11 mouse cellular contexts compared by ENCODE assay signal in the genomic region with DNA sequence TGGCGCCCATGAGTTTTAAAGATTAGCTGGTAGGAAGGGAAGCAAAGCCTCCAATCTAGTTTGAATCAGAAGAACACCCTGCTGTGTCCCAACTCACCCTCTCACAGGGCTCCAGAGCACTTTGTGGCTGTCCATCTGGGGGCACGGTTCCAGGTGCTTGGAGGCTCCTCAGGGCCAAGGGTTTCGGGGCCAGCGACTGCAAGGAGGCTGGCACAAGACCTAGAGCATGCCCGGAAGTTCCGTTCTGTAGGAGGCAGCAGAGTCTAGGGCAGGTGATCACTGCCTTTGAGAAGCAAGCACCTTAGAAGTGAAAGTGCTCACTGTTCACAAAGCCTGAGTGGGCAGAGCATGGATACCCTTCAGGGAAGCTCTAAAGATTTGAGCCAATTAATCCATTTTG.
DNase-seq lines count a peak whose midpoint lies in the region; ATAC-seq lines count a peak whose summit lies in the region.
"Had no signal": no experiment of that assay in that cellular context is flagged by ENCODE, and none has a peak within 500 bp of the region (broad histone marks: within the 10 kb centered on the region; RNA-seq: fewer than 3 reads in every experiment).

No protein-coding gene starts in this region.

- no peak for DNase-seq in intestine, embryonic 14.5 days (ENCODE audit: low spot score)
- peak; percentile 36 to 56 for DNase-seq in lung, adult 18-20 months
- no peak for DNase-seq in lung, postnatal 25 days (ENCODE audit: low spot score)
- peak; percentile 53 for DNase-seq in lung, postnatal 36 days
- no peak for DNase-seq in forebrain, embryonic 11.5 days (ENCODE audit: low spot score)
- no peak for DNase-seq in cerebellum, adult 18-20 months
- DNase-seq: spleen, adult 18-20 months had no signal

- H3K36me3 ChIP-seq in intestine, embryonic 14.5 days (ENCODE audit: control insufficient read depth, insufficient read depth, low read length): no peaks in the 10 kb centered on the region
- H3K36me3 ChIP-seq in intestine, embryonic 15.5 days: no peaks in the 10 kb centered on the region
- no peaks in the 10 kb centered on the region for H3K36me3 ChIP-seq in forebrain, embryonic 11.5 days (ENCODE audit: control insufficient read depth, insufficient read depth, low read length)

- H3K27me3 ChIP-seq in intestine, embryonic 14.5 days (replicated peaks; ENCODE audit: control insufficient read depth, insufficient read depth, low read length): no peaks in the 10 kb centered on the region
- no peaks in the 10 kb centered on the region for H3K27me3 ChIP-seq in intestine, embryonic 15.5 days (replicated peaks)
- no peaks in the 10 kb centered on the region for H3K27me3 ChIP-seq in forebrain, embryonic 11.5 days (ENCODE audit: control insufficient read depth, insufficient read depth, low read length)

- peaks cover 10% of the 10 kb centered on the region; the same call in 1 of the 2 replicates for H3K4me1 ChIP-seq in intestine, embryonic 14.5 days (replicated peaks; ENCODE audit: control insufficient read depth, insufficient read depth, low read length)
- H3K4me1 ChIP-seq in intestine, embryonic 15.5 days (replicated peaks): 0 out of 2 replicates have a peak, but pooled peaks cover 7% of the 10 kb centered on the region
- no peaks in the 10 kb centered on the region for H3K4me1 ChIP-seq in forebrain, embryonic 11.5 days (replicated peaks; ENCODE audit: control insufficient read depth, insufficient read depth, low read length)

- H3K9ac ChIP-seq in intestine, embryonic 14.5 days (ENCODE audit: low read length): no peak overlapping the region
- no peak overlapping the region for H3K9ac ChIP-seq in intestine, embryonic 15.5 days
- no peak overlapping the region for H3K9ac ChIP-seq in forebrain, embryonic 11.5 days (ENCODE audit: low read length)
- H3K9ac ChIP-seq: lung, embryonic 14.5 days had no signal

- no peak for ATAC-seq in intestine, embryonic 14.5 days (replicated peaks; ENCODE audit: low FRiP score, low TSS enrichment, low read depth)
- no peak for ATAC-seq in intestine, embryonic 15.5 days
- no peak for ATAC-seq in forebrain, embryonic 11.5 days (replicated peaks; ENCODE audit: low FRiP score)
- ATAC-seq: forebrain, embryonic 16.5 days; hindbrain, embryonic 16.5 days had no signal

- 90% methylated on average over 6 of the region's 6 CpGs for WGBS in intestine, embryonic 14.5 days
- 93% methylated on average over 6 of the region's 6 CpGs for WGBS in intestine, embryonic 15.5 days
- 91% methylated on average over 6 of the region's 6 CpGs for WGBS in forebrain, embryonic 11.5 days

- H3K27ac ChIP-seq in intestine, embryonic 14.5 days (ENCODE audit: low read depth): peak overlapping the region; percentile 43; the same call in 1 of the 2 replicates
- H3K27ac ChIP-seq in intestine, embryonic 15.5 days: no peak overlapping the region
- no peak overlapping the region for H3K27ac ChIP-seq in forebrain, embryonic 11.5 days (ENCODE audit: low read depth, low read length)

- H3K9me3 ChIP-seq in intestine, embryonic 14.5 days (ENCODE audit: control insufficient read depth, low read length): no peaks in the 10 kb centered on the region
- H3K9me3 ChIP-seq in intestine, embryonic 15.5 days: no peaks in the 10 kb centered on the region
- H3K9me3 ChIP-seq in forebrain, embryonic 11.5 days (ENCODE audit: control insufficient read depth, low read length): no peaks in the 10 kb centered on the region

- H3K4me2 ChIP-seq in intestine, embryonic 14.5 days (ENCODE audit: low read length): no peak overlapping the region
- no peak overlapping the region for H3K4me2 ChIP-seq in intestine, embryonic 15.5 days (replicated peaks)
- no peak overlapping the region for H3K4me2 ChIP-seq in forebrain, embryonic 11.5 days (ENCODE audit: low read depth, low read length, severe bottlenecking)
- H3K4me2 ChIP-seq: lung, embryonic 14.5 days had no signal

- H3K4me3 ChIP-seq in intestine, embryonic 14.5 days (ENCODE audit: low read depth, low read length): no peak overlapping the region
- no peak overlapping the region for H3K4me3 ChIP-seq in intestine, embryonic 15.5 days (replicated peaks)
- H3K4me3 ChIP-seq in forebrain, embryonic 11.5 days (ENCODE audit: low read depth, low read length): no peak overlapping the region

Comparison
In these comparisons a context has a peak if more than half of its experiments do, and no peak if none do; other contexts are left out.
1. DNase-seq: peak in lung, adult 18-20 months (2 of 2) and lung, postnatal 36 days (single experiment); none in intestine, embryonic 14.5 days (single experiment), lung, postnatal 25 days (single experiment), forebrain, embryonic 11.5 days (single experiment) and cerebellum, adult 18-20 months (0 of 2).